Mouse (Mus musculus): Measurements from ENCODE around the gene Irf2bp1.

- TF ChIP-seq CTCF (IDR thresholded peaks at IDR 0.05; ENCODE audit: low read depth) = no peak
- no peak for TF ChIP-seq EP300 (optimal IDR thresholded peaks at IDR 0.05)
Observed at GRCm38 (mm10) chr7:18991660-18992293, 12.1 kb upstream of the Irf2bp1 start.
